Mouse (Mus musculus): ENCODE measurements around the gene Fcrl5.

GRCm38 (mm10) chr3:87443968-87444367 lies 8.4 kb downstream of the Fcrl5 start:
- TF ChIP-seq JUND (conservative IDR thresholded peaks at IDR 0.05; ENCODE audit: low read depth, low read length) (no peak), CTCF (conservative IDR thresholded peaks at IDR 0.05 in 1 of 2, IDR thresholded peaks at IDR 0.05 in 1 of 2; ENCODE audit: low read depth in 2 of 2, low read length in 2 of 2) (no peak), ZNF384 (IDR thresholded peaks at IDR 0.05; ENCODE audit: low read depth, low read length) (no peak), ELF1 (IDR thresholded peaks at IDR 0.05; ENCODE audit: low read depth, low read length) (no peak), POLR2A (IDR thresholded peaks at IDR 0.05; ENCODE audit: low read depth, low read length) (no peak), IRF4 (IDR thresholded peaks at IDR 0.05; ENCODE audit: low read depth, low read length) (no peak), USF2 (conservative IDR thresholded peaks at IDR 0.05; ENCODE audit: low read depth, low read length) (no peak)

Data from CH12.LX (cell line).